Mouse (Mus musculus) naive thymus-derived CD4-positive, alpha-beta T cell, adult 2 months (primary cell): Measurements from ENCODE around the gene Rarg.

Source experiments
- DNase-seq: peaks from one replicate; pipeline ENCODE4 v3.0.0-alpha.2; 2011; ENCODE audit warnings: low read depth

Gene Rarg

GRCm38 (mm10) chr15:102204674-102205505, 52.4 kb downstream of the Rarg start, which contains the start of gene Csad:
Gene Csad (minus strand): TSS chr15:102204724.
- peak; percentile 17 for DNase-seq

- peak; percentile 80 for DNase-seq
Measured at GRCm38 (mm10) chr15:102203835-102204381, 53.4 kb downstream of the Rarg start.

- peak; percentile 96 for DNase-seq
Measured at GRCm38 (mm10) chr15:102202971-102203834, 54.1 kb downstream of the Rarg start, which contains the start of gene Zfp740. Gene Zfp740 (plus strand): TSS chr15:102203249.

GRCm38 (mm10) chr15:102198841-102199240, 58.5 kb downstream of the Rarg start:
- DNase-seq = no peak

- no peak for DNase-seq
Measured at GRCm38 (mm10) chr15:102195373-102195772, 61.9 kb downstream of the Rarg start.

- no peak for DNase-seq
Measured at GRCm38 (mm10) chr15:102194439-102194838, 62.9 kb downstream of the Rarg start.

- DNase-seq = no peak
Measured at GRCm38 (mm10) chr15:102193652-102194051, 63.7 kb downstream of the Rarg start.

- DNase-seq = no peak
Measured at GRCm38 (mm10) chr15:102192820-102193386, 64.4 kb downstream of the Rarg start.

- no peak for DNase-seq
Measured at GRCm38 (mm10) chr15:102192271-102192812, 65.0 kb downstream of the Rarg start.

GRCm38 (mm10) chr15:102191699-102192098, 65.6 kb downstream of the Rarg start:
- no peak for DNase-seq

GRCm38 (mm10) chr15:102188883-102189282, 68.4 kb downstream of the Rarg start:
- no peak for DNase-seq

GRCm38 (mm10) chr15:102188096-102188495, 69.2 kb downstream of the Rarg start:
- no peak for DNase-seq

GRCm38 (mm10) chr15:102186239-102186638, 71.1 kb downstream of the Rarg start:
- no peak for DNase-seq
